Mouse (Mus musculus): ENCODE results near the gene Myrip. TPM values are rescaled to one million over a fixed set of nuclear protein-coding genes. Genes with fewer than 3 reads are reported as not detected.

Gene Myrip
- polyA plus RNA-seq, 1 experiment from 2014 or later: 2.3 TPM

GRCm38 (mm10) chr9:120343123-120343790 lies 41.9 kb downstream of the Myrip start:
- WGBS: 37% methylated on average over 4 of the region's 4 CpGs
- H3K27ac ChIP-seq (replicated peaks): peak overlapping the region; percentile 65; the same call in 1 of the 2 replicates
- H3K4me1 ChIP-seq: peaks cover 18% of the 10 kb centered on the region
- no peak for ATAC-seq (ENCODE audit: low FRiP score, low read depth)
- H3K9ac ChIP-seq (replicated peaks): no peak overlapping the region
- H3K4me3 ChIP-seq: no peak overlapping the region
- H3K9me3 ChIP-seq: no peaks in the 10 kb centered on the region
- H3K36me3 ChIP-seq: no peaks in the 10 kb centered on the region
- no peak overlapping the region for H3K4me2 ChIP-seq (replicated peaks)
- H3K27me3 ChIP-seq: no peaks in the 10 kb centered on the region

DNA sequence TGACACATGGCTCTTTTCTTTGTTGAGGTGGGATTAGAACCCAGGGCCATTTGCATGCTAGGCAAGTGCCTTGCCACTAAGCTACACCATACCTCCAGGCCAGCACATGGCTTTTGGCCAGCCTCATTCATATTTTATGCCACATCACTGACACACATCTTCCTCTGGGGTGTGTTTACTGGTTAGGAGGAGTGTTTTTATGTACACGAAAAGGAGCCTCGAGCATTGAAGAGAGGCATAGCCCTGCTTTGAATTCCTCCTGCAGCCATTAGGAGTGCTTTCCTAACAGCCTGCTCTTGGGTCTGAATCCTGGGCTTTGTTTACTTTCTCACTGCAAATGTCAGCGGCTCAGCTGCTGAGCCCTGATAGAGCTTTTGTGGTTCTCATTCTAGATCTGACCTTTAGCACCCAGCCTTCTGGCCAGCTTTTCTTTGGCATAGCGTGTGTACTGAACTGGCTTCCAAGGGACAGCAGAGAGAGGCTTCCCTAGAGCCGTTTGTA lies 44.4 kb downstream of the Myrip start:
- Histone ChIP-seq H3K4me1 (peaks cover 23% of the 10 kb centered on the region), H3K4me2 (replicated peaks) (no peak overlapping the region), H3K9ac (replicated peaks) (no peak overlapping the region), H3K9me3 (no peaks in the 10 kb centered on the region), H3K27me3 (no peaks in the 10 kb centered on the region), H3K36me3 (no peaks in the 10 kb centered on the region), H3K27ac (replicated peaks) (peak overlapping the region; percentile 63), H3K4me3 (no peak overlapping the region)
- peak; percentile 44; the same call in 1 of the 2 replicates for ATAC-seq (ENCODE audit: low FRiP score, low read depth)
- WGBS: 25% methylated on average over 5 of the region's 5 CpGs

DNA sequence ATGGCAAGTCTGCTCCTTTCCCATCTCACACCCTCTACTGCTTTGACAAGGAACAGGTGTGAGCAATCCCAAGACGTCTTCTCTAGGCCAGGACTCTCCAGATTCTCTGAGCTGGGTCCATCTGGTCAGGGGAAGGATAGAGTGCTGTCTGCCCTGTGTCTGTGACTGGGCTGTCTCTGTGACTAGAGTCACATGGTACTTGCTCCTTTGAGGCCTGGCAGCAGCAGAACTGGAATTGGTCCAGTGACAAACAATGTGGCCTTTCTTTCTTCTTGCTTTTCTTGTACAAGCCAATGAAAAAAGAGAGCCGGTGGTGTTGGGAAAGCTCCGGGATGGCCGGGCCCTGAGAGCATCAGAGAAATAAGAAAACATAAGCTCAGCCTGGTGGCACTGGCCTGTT lies 47.8 kb downstream of the Myrip start:
- Histone ChIP-seq H3K27ac (replicated peaks) (peak overlapping the region; percentile 31), H3K9me3 (0 out of 2 replicates have a peak, but pooled peaks cover 2% of the 10 kb centered on the region), H3K4me2 (replicated peaks) (no peak overlapping the region), H3K27me3 (no peaks in the 10 kb centered on the region), H3K4me1 (peaks cover 13% of the 10 kb centered on the region), H3K9ac (replicated peaks) (no peak overlapping the region), H3K36me3 (no peaks in the 10 kb centered on the region), H3K4me3 (no peak overlapping the region)
- 71% methylated on average over 4 of the region's 4 CpGs for WGBS
- ATAC-seq (ENCODE audit: low FRiP score, low read depth): peak; percentile 65; the same call in 1 of the 2 replicates

DNA sequence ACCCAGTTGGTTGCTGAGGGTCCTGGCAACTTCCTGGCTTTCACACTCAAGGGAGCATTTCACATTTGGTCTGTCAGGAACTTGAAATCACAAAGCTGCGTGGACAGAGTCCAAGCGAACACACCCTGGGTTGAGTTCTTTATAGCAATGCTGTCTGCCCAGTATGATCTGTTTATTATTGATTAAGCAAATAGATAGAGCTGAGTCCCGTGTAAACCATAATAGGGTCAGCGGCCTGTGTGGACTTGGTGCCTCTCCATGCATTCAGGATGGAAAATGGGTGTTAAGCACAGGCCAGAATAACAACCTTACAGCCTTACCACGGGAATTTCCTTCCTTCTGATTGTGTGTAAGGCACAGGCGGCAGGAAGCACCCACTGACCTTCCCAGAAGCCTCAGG lies 49.0 kb downstream of the Myrip start:
- Histone ChIP-seq H3K4me1 (peaks cover 13% of the 10 kb centered on the region), H3K9ac (replicated peaks) (no peak overlapping the region), H3K27ac (replicated peaks) (no peak overlapping the region), H3K27me3 (no peaks in the 10 kb centered on the region), H3K4me3 (no peak overlapping the region), H3K36me3 (no peaks in the 10 kb centered on the region), H3K9me3 (0 out of 2 replicates have a peak, but pooled peaks cover 2% of the 10 kb centered on the region), H3K4me2 (replicated peaks) (no peak overlapping the region)
- 69% methylated on average over 6 of the region's 6 CpGs for WGBS
- no peak for ATAC-seq (ENCODE audit: low FRiP score, low read depth)

GRCm38 (mm10) chr9:120351061-120351460 lies 49.7 kb downstream of the Myrip start:
- H3K4me1 ChIP-seq: peaks cover 6% of the 10 kb centered on the region
- WGBS: 75% methylated on average over 7 of the region's 7 CpGs
- H3K36me3 ChIP-seq: no peaks in the 10 kb centered on the region
- no peak for ATAC-seq (ENCODE audit: low FRiP score, low read depth)
- H3K9ac ChIP-seq (replicated peaks): no peak overlapping the region
- no peak overlapping the region for H3K4me3 ChIP-seq
- H3K4me2 ChIP-seq (replicated peaks): no peak overlapping the region
- H3K27me3 ChIP-seq: no peaks in the 10 kb centered on the region
- 0 out of 2 replicates have a peak, but pooled peaks cover 2% of the 10 kb centered on the region for H3K9me3 ChIP-seq
- no peak overlapping the region for H3K27ac ChIP-seq (replicated peaks)

GRCm38 (mm10) chr9:120351474-120351873 lies 50.2 kb downstream of the Myrip start:
- H3K36me3 ChIP-seq: no peaks in the 10 kb centered on the region
- 0 out of 2 replicates have a peak, but pooled peaks cover 2% of the 10 kb centered on the region for H3K9me3 ChIP-seq
- no peak overlapping the region for H3K4me3 ChIP-seq
- H3K27me3 ChIP-seq: no peaks in the 10 kb centered on the region
- H3K9ac ChIP-seq (replicated peaks): no peak overlapping the region
- H3K27ac ChIP-seq (replicated peaks): no peak overlapping the region
- ATAC-seq (ENCODE audit: low FRiP score, low read depth): no peak
- H3K4me1 ChIP-seq: peaks cover 6% of the 10 kb centered on the region; the same call in 1 of the 2 replicates
- no peak overlapping the region for H3K4me2 ChIP-seq (replicated peaks)
- 93% methylated on average over 8 of the region's 8 CpGs for WGBS

DNA sequence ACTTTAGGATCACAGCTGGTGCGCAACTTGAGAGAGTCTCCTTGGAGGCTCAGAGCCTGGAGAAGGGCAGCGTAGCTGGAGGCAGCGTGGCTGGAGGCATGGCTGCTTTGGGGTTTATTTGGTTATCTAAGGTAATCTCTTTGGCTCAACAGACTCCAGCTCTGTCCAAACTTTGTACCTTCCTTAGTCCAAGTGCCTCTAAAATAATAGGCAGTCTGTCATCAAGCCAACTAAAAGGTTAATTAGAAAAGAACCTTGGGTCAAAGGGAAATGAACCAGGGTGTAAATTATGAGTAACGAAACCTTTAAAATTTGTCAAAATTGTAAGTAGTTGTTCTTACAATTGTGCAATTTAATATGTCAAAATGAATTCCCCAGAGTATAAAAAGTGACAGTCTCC lies 51.7 kb downstream of the Myrip start:
- no peak overlapping the region for H3K27ac ChIP-seq (replicated peaks)
- 93% methylated on average over 4 of the region's 4 CpGs for WGBS
- no peaks in the 10 kb centered on the region for H3K27me3 ChIP-seq
- H3K9ac ChIP-seq (replicated peaks): no peak overlapping the region
- H3K4me2 ChIP-seq (replicated peaks): no peak overlapping the region
- H3K4me3 ChIP-seq: no peak overlapping the region
- no peaks in the 10 kb centered on the region for H3K36me3 ChIP-seq
- H3K4me1 ChIP-seq: peaks cover 6% of the 10 kb centered on the region; the same call in 1 of the 2 replicates
- ATAC-seq (ENCODE audit: low FRiP score, low read depth): no peak
- H3K9me3 ChIP-seq: 0 out of 2 replicates have a peak, but pooled peaks cover 2% of the 10 kb centered on the region

DNA sequence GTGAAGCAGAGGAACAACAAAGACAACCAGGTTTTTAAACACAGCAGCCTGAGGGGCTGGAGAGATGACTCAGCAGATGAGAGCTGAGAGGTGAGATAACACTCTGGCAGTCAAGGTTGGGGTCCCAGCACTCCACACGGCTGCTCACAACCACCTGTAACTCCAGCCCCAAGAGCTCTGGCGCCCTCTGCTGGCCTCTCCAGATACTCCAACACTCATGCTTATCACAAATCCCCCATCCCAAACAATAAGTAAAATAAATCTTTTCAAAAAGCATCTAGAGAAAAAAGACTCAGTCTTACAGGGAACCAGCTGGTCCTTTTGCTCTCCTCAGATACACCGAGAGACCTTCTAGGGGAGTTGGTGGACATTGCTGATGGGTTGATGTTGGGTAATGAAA lies 52.7 kb downstream of the Myrip start:
- Histone ChIP-seq H3K9me3 (0 out of 2 replicates have a peak, but pooled peaks cover 2% of the 10 kb centered on the region), H3K4me2 (replicated peaks) (no peak overlapping the region), H3K9ac (replicated peaks) (no peak overlapping the region), H3K27me3 (no peaks in the 10 kb centered on the region), H3K4me1 (peaks cover 6% of the 10 kb centered on the region; the same call in 1 of the 2 replicates), H3K4me3 (no peak overlapping the region), H3K36me3 (no peaks in the 10 kb centered on the region), H3K27ac (replicated peaks) (no peak overlapping the region)
- ATAC-seq (ENCODE audit: low FRiP score, low read depth): no peak
- WGBS: 71% methylated on average over 3 of the region's 3 CpGs

GRCm38 (mm10) chr9:120354550-120355345 lies 53.4 kb downstream of the Myrip start:
- H3K27ac ChIP-seq (replicated peaks): no peak overlapping the region
- no peaks in the 10 kb centered on the region for H3K4me1 ChIP-seq
- 85% methylated on average over 12 of the region's 12 CpGs for WGBS
- no peak for ATAC-seq (ENCODE audit: low FRiP score, low read depth)
- no peaks in the 10 kb centered on the region for H3K36me3 ChIP-seq
- H3K27me3 ChIP-seq: no peaks in the 10 kb centered on the region
- H3K9me3 ChIP-seq: 0 out of 2 replicates have a peak, but pooled peaks cover 2% of the 10 kb centered on the region
- no peak overlapping the region for H3K9ac ChIP-seq (replicated peaks)
- H3K4me3 ChIP-seq: no peak overlapping the region
- no peak overlapping the region for H3K4me2 ChIP-seq (replicated peaks)

- no peaks in the 10 kb centered on the region for H3K36me3 ChIP-seq
- no peak overlapping the region for H3K9ac ChIP-seq (replicated peaks)
- no peak overlapping the region for H3K4me3 ChIP-seq
- 0 out of 2 replicates have a peak, but pooled peaks cover 2% of the 10 kb centered on the region for H3K9me3 ChIP-seq
- WGBS: 91% methylated on average over 6 of the region's 6 CpGs
- no peaks in the 10 kb centered on the region for H3K27me3 ChIP-seq
- H3K27ac ChIP-seq (replicated peaks): no peak overlapping the region
- H3K4me2 ChIP-seq (replicated peaks): no peak overlapping the region
- no peaks in the 10 kb centered on the region for H3K4me1 ChIP-seq
- no peak for ATAC-seq (ENCODE audit: low FRiP score, low read depth)
Observed at GRCm38 (mm10) chr9:120356490-120356889, 55.2 kb downstream of the Myrip start.

DNA sequence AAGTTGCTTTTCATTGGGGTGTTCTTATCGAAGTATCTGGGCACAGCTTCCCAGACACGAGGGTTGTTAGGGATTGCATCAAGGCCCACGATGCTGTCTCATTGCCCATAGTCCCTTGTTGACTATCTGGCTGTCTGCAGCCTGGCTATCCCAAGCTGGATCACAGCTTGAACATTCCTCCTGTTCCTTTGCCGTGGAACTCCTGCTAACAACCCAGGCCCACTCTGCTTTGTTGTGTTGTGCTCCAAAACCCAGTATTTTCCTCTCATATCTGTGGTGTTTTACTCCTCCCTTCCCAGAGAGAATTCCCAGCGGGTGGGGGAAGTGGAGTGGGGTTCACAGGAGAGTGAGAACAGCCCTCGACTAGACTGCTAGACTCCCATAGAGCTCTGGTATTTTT lies 56.7 kb downstream of the Myrip start:
- no peak for ATAC-seq (ENCODE audit: low FRiP score, low read depth)
- 83% methylated on average over 6 of the region's 6 CpGs for WGBS
- H3K27ac ChIP-seq (replicated peaks): no peak overlapping the region

More for the DNA sequence above, 56.7 kb downstream of the Myrip start:
- Histone ChIP-seq H3K27me3 (no peaks in the 10 kb centered on the region), H3K36me3 (no peaks in the 10 kb centered on the region), H3K9me3 (0 out of 2 replicates have a peak, but pooled peaks cover 2% of the 10 kb centered on the region), H3K4me3 (no peak overlapping the region), H3K4me1 (no peaks in the 10 kb centered on the region), H3K9ac (replicated peaks) (no peak overlapping the region), H3K4me2 (replicated peaks) (no peak overlapping the region)
